Comparison of ENCODE assay signal across 8 mouse cellular contexts in genomic region chr1:63953229-63953883, GRCm38 (mm10).
DNase-seq lines count a peak whose midpoint lies in the region; ATAC-seq and TF ChIP-seq lines count a peak whose summit lies in the region.

No protein-coding gene starts in this region.

- TF ChIP-seq POLR2A in limb, embryonic 14.5 days (IDR thresholded peaks at IDR 0.05; ENCODE audit: borderline replicate concordance, extremely low read depth, insufficient read depth, insufficient read length), result no peak

- peaks cover 16% of the 10 kb centered on the region for H3K4me1 ChIP-seq in heart, embryonic 12.5 days (replicated peaks)
- 0 out of 2 replicates have a peak, but pooled peaks cover 7% of the 10 kb centered on the region for H3K4me1 ChIP-seq in kidney, embryonic 15.5 days
- H3K4me1 ChIP-seq in limb, embryonic 14.5 days (ENCODE audit: control insufficient read depth, insufficient read depth, low read length), result no peaks in the 10 kb centered on the region
- H3K4me1 ChIP-seq in neural tube, embryonic 12.5 days, result no peaks in the 10 kb centered on the region; the same call in 1 of the 2 replicates

- WGBS in heart, embryonic 12.5 days, result 53% methylated on average over 18 of the region's 18 CpGs
- WGBS in kidney, embryonic 15.5 days, result 62% methylated on average over 17 of the region's 18 CpGs
- 54% methylated on average over 17 of the region's 18 CpGs for WGBS in limb, embryonic 14.5 days
- WGBS in neural tube, embryonic 12.5 days, result 57% methylated on average over 18 of the region's 18 CpGs

- ATAC-seq in heart, embryonic 12.5 days (ENCODE audit: insufficient number of reproducible peaks, low FRiP score), result no peak
- peak; percentile 66; the same call in 1 of the 2 replicates for ATAC-seq in kidney, embryonic 15.5 days (replicated peaks; ENCODE audit: low FRiP score)
- peak; percentile 72; the same call in 1 of the 2 replicates for ATAC-seq in limb, embryonic 14.5 days (ENCODE audit: low FRiP score, low read depth)
- peak; percentile 77 for ATAC-seq in neural tube, embryonic 12.5 days (ENCODE audit: low FRiP score, low read depth)

- DNase-seq in ovary, postnatal 36 days (ENCODE audit: low spot score), result peak; percentile 55
- no peak for DNase-seq in ovary, adult 18-20 months (ENCODE audit: low spot score)
- DNase-seq in embryo, embryonic 11 days, result peak; percentile 64
- DNase-seq in limb, embryonic 14.5 days (ENCODE audit: low spot score), result peak; percentile 66
- peak; percentile 72 for DNase-seq in thymus, postnatal 0 days (ENCODE audit: low spot score)

- no peak overlapping the region for H3K4me3 ChIP-seq in heart, embryonic 12.5 days
- no peak overlapping the region for H3K4me3 ChIP-seq in kidney, embryonic 15.5 days (replicated peaks)
- H3K4me3 ChIP-seq in limb, embryonic 14.5 days (replicated peaks; ENCODE audit: low read length), result no peak overlapping the region
- H3K4me3 ChIP-seq in neural tube, embryonic 12.5 days, result no peak overlapping the region

- H3K27me3 ChIP-seq in heart, embryonic 12.5 days (replicated peaks), result 0 out of 2 replicates have a peak, but pooled peaks cover 11% of the 10 kb centered on the region
- no peaks in the 10 kb centered on the region for H3K27me3 ChIP-seq in kidney, embryonic 15.5 days
- H3K27me3 ChIP-seq in limb, embryonic 14.5 days (ENCODE audit: control insufficient read depth, insufficient read depth, low read length), result no peaks in the 10 kb centered on the region
- no peaks in the 10 kb centered on the region for H3K27me3 ChIP-seq in neural tube, embryonic 12.5 days (replicated peaks)

- no peak overlapping the region for H3K27ac ChIP-seq in heart, embryonic 12.5 days (ENCODE audit: poor library complexity, severe bottlenecking)
- no peak overlapping the region for H3K27ac ChIP-seq in kidney, embryonic 15.5 days
- no peak overlapping the region for H3K27ac ChIP-seq in limb, embryonic 14.5 days (replicated peaks; ENCODE audit: low read depth, low read length)
- H3K27ac ChIP-seq in neural tube, embryonic 12.5 days, result no peak overlapping the region

- H3K4me2 ChIP-seq in heart, embryonic 12.5 days, result peak overlapping the region; percentile 22; the same call in 1 of the 2 replicates
- peak overlapping the region; percentile 19; the same call in 1 of the 2 replicates for H3K4me2 ChIP-seq in kidney, embryonic 15.5 days
- H3K4me2 ChIP-seq in limb, embryonic 14.5 days (replicated peaks; ENCODE audit: low read depth, low read length, severe bottlenecking), result no peak overlapping the region
- H3K4me2 ChIP-seq in neural tube, embryonic 12.5 days (replicated peaks), result 0 out of 2 replicates have a peak overlapping the region, but pooled peaks have one; percentile 21

- no peak overlapping the region for H3K9ac ChIP-seq in heart, embryonic 12.5 days
- H3K9ac ChIP-seq in kidney, embryonic 15.5 days, result no peak overlapping the region
- H3K9ac ChIP-seq in limb, embryonic 14.5 days (ENCODE audit: low read depth, low read length, severe bottlenecking), result no peak overlapping the region
- H3K9ac ChIP-seq in neural tube, embryonic 12.5 days, result no peak overlapping the region

- no peaks in the 10 kb centered on the region for H3K36me3 ChIP-seq in heart, embryonic 12.5 days
- H3K36me3 ChIP-seq in kidney, embryonic 15.5 days, result no peaks in the 10 kb centered on the region
- no peaks in the 10 kb centered on the region for H3K36me3 ChIP-seq in limb, embryonic 14.5 days (ENCODE audit: control insufficient read depth, insufficient read depth, low read length)
- H3K36me3 ChIP-seq in neural tube, embryonic 12.5 days, result no peaks in the 10 kb centered on the region

- no peaks in the 10 kb centered on the region for H3K9me3 ChIP-seq in heart, embryonic 12.5 days (replicated peaks)
- H3K9me3 ChIP-seq in kidney, embryonic 15.5 days (replicated peaks), result no peaks in the 10 kb centered on the region
- H3K9me3 ChIP-seq in limb, embryonic 14.5 days (ENCODE audit: control insufficient read depth, low read length), result no peaks in the 10 kb centered on the region
- no peaks in the 10 kb centered on the region for H3K9me3 ChIP-seq in neural tube, embryonic 12.5 days
